Mouse (Mus musculus) lung, postnatal 0 days (tissue): ENCODE data around the gene Gm14862.
"Not testable (repeated sequence)": the region's sequence is repeated elsewhere in the genome, so short reads cannot be mapped to it uniquely, and the experiment has no call there.

Source experiments
- CTCF ChIP-seq: IDR thresholded peaks from 2 replicates; pipeline ENCODE4 v1.5.1; 2016; ENCODE audit warnings: antibody characterized with exemption, mild to moderate bottlenecking
- EP300 ChIP-seq: IDR thresholded peaks from 2 replicates; pipeline ENCODE4 v1.6.1; 2016; ENCODE audit warnings: antibody characterized with exemption, mild to moderate bottlenecking, control low read depth

- TF ChIP-seq CTCF, EP300: not testable (repeated sequence)
Measured at GRCm38 (mm10) chrX:9293140-9293829, 36.6 kb upstream of the Gm14862 start.
